In genomic region chr4:135286833-135287395, GRCm38 (mm10) we compare ENCODE assay signal across 8 mouse cellular contexts. TPM values are rescaled to one million over a fixed set of nuclear protein-coding genes. Genes with fewer than 3 reads are reported as not detected.
DNase-seq lines count a peak whose midpoint lies in the region; ATAC-seq and TF ChIP-seq lines count a peak whose summit lies in the region.

No protein-coding gene starts in this region.

- H3K27ac ChIP-seq in gastrocnemius, adult 2 months = peak overlapping the region; percentile 83
- H3K27ac ChIP-seq in kidney, embryonic 15.5 days = peak overlapping the region; percentile 76

- no peak overlapping the region for H3K9ac ChIP-seq in kidney, embryonic 15.5 days

- WGBS in kidney, embryonic 15.5 days = 11% methylated on average over 16 of the region's 16 CpGs

- H3K9me3 ChIP-seq in kidney, embryonic 15.5 days (replicated peaks) = no peaks in the 10 kb centered on the region

- H3K4me2 ChIP-seq in kidney, embryonic 15.5 days = peak overlapping the region; percentile 39

- DNase-seq in gastrocnemius, adult 2 months = peak; percentile 59
- no peak for DNase-seq in gastrocnemius, postnatal 36 days
- DNase-seq in ES-CJ7 (ENCODE audit: low read depth, low spot score) = peak; percentile 46
- DNase-seq in lung, postnatal 25 days (ENCODE audit: low spot score) = peak; percentile 89
- no peak for DNase-seq in cerebellum, adult 8-10 months

- H3K4me1 ChIP-seq in kidney, embryonic 15.5 days = peaks cover 43% of the 10 kb centered on the region

- no peaks in the 10 kb centered on the region for H3K36me3 ChIP-seq in kidney, embryonic 15.5 days

- no peak for TF ChIP-seq CTCF in gastrocnemius, adult 2 months (IDR thresholded peaks at IDR 0.05)

- intact Hi-C loops in gastrocnemius, adult 2 months (cut with DNase I) = no loop called here
- intact Hi-C loops in gastrocnemius, postnatal 36 days (cut with DNase I) = no loop called here

- no peaks in the 10 kb centered on the region for H3K27me3 ChIP-seq in kidney, embryonic 15.5 days

- peak; percentile 58 for ATAC-seq in erythroblast, adult 5-6 weeks (replicated peaks; ENCODE audit: low FRiP score, poor library complexity, severe bottlenecking)
- peak; percentile 41 for ATAC-seq in kidney, embryonic 15.5 days (replicated peaks; ENCODE audit: low FRiP score)
- no peak for ATAC-seq in CD4-positive, CD25-positive, alpha-beta regulatory T cell, adult 4 months

- H3K4me3 ChIP-seq in gastrocnemius, adult 2 months = peak overlapping the region; percentile 60
- 0 out of 2 replicates have a peak overlapping the region, but pooled peaks have one; percentile 5 for H3K4me3 ChIP-seq in kidney, embryonic 15.5 days (replicated peaks)

RNA-seq across cellular contexts. Expression of gene Clic4, which starts 14.3 kb away (rescaled TPM):
- total RNA-seq in gastrocnemius, adult 2 months (2021) = 10 to 100 TPM; 16.9 to 33.9 TPM
- total RNA-seq in gastrocnemius, postnatal 36 days (2021) = 10 to 100 TPM; 22.4 to 24.3 TPM
- 24.6 and 29.9 TPM in 2 replicates for total RNA-seq in erythroblast, adult 5-6 weeks (2015; ENCODE audit: low replicate concordance)
- total RNA-seq in erythroblast, adult 5-6 weeks (2017; ENCODE audit: low replicate concordance) = 35.4 and 44.6 TPM in 2 replicates
- 200 TPM in 2 replicates for polyA plus RNA-seq in kidney, embryonic 15.5 days (2015; fragmentation: Nextera tagmentation; extraction: Ambion mirVana)
- polyA plus RNA-seq in CD4-positive, CD25-positive, alpha-beta regulatory T cell, adult 4 months (2017; shearing (Covaris generic)) = 1 to 10 TPM; 7.0 to 8.0 TPM

Comparison
In these comparisons a context has a peak if more than half of its experiments do, and no peak if none do; other contexts are left out.
1. DNase-seq: peak in gastrocnemius, adult 2 months (single experiment), ES-CJ7 (single experiment) and lung, postnatal 25 days (single experiment); none in gastrocnemius, postnatal 36 days (0 of 2) and cerebellum, adult 8-10 months (single experiment).